Mouse (Mus musculus): ENCODE data around the gene Tent5c.

DNA sequence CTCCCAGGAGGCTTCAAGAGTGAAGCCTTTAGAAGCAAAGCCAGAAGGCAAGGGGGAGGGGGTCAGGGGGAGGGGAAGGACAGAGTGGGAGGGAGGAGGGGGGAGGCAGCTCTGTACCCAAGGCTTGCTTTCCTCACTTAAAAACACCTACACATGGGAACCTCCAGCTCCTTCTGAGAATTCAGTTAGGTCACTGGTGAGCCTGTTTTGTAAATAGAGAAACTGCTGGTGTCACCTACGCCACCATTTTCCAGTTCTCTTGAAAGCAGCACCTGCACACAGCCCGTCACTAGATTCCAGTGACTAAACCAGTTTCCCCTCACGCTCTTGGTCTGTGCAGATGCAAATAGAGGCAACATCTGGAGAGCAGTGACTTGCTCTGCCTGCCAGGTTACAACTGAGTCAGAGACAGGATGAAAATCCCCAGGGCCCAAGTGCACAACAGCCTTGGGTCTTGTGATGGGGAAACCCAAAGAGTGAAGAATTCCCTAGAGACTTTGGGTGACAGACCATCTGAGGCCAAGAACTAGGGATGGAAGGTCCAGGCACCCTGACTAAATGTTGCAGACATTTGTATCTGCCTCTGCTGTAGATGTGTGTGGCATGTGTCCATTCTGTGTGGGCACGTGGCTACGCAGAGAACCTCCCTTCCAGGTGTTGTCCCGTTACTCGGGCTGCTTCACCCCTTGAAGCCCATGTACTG, 45.2 kb downstream of the Tent5c start:
- TF ChIP-seq CTCF (IDR thresholded peaks at IDR 0.05; ENCODE audit: control insufficient read depth, insufficient read depth, low read length) (no peak), POLR2A (IDR thresholded peaks at IDR 0.05; ENCODE audit: borderline replicate concordance, control insufficient read depth, low read depth, low read length) (no peak)
